Mouse (Mus musculus): ENCODE measurements around the gene Usp16. TPM values are rescaled to one million over a fixed set of nuclear protein-coding genes. Genes with fewer than 3 reads are reported as not detected.
A peak's percentile ranks its signal among the peaks of the same experiment; 100 is the strongest.

Usp16 gene
- 10 to 100 TPM; 52.9 to 55.9 TPM for total RNA-seq (2021)
- long read RNA-seq, partial matches to known transcripts: 3 of 24 reads
- long read RNA-seq, other reads (novel, unspliced or antisense): 15 of 24 reads

GRCm38 (mm10) chr16:87454419-87455179 is at the start of gene Usp16:
Usp16 (plus strand) TSS chr16:87454703.
- peak; percentile 88 to 93 for DNase-seq (ENCODE audit: low spot score in 2 of 2)

GRCm38 (mm10) chr16:87405001-87405400 is 49.5 kb upstream of the Usp16 start:
- DNase-seq (ENCODE audit: low spot score in 2 of 2): no peak

- no peak for DNase-seq (ENCODE audit: low spot score in 2 of 2)
Measured at GRCm38 (mm10) chr16:87420662-87421061, 33.8 kb upstream of the Usp16 start.

GRCm38 (mm10) chr16:87427516-87427915 is 27.0 kb upstream of the Usp16 start:
- DNase-seq (ENCODE audit: low spot score in 2 of 2): no peak

GRCm38 (mm10) chr16:87432033-87432814 is 22.3 kb upstream of the Usp16 start, which contains the start of gene Ltn1:
Ltn1 (minus strand) TSS chr16:87432612.
- peak; percentile 98 for DNase-seq (ENCODE audit: low spot score in 2 of 2)

- no peak for DNase-seq (ENCODE audit: low spot score in 2 of 2)
Measured at GRCm38 (mm10) chr16:87434266-87434665, 20.2 kb upstream of the Usp16 start.

- DNase-seq (ENCODE audit: low spot score in 2 of 2): no peak
Measured at GRCm38 (mm10) chr16:87434946-87435345, 19.6 kb upstream of the Usp16 start.

- no peak for DNase-seq (ENCODE audit: low spot score in 2 of 2)
Measured at GRCm38 (mm10) chr16:87435411-87436205, 18.9 kb upstream of the Usp16 start.

GRCm38 (mm10) chr16:87437096-87437495 is 17.4 kb upstream of the Usp16 start:
- no peak for DNase-seq (ENCODE audit: low spot score in 2 of 2)

GRCm38 (mm10) chr16:87438697-87439096 is 15.8 kb upstream of the Usp16 start:
- no peak for DNase-seq (ENCODE audit: low spot score in 2 of 2)

- DNase-seq (ENCODE audit: low spot score in 2 of 2): peak; percentile 88 to 93
Measured at GRCm38 (mm10) chr16:87440184-87440686, 14.3 kb upstream of the Usp16 start, which contains the start of gene Rwdd2b. Rwdd2b (minus strand) TSS chr16:87440573.

- no peak for DNase-seq (ENCODE audit: low spot score in 2 of 2)
Measured at GRCm38 (mm10) chr16:87441089-87441488, 13.4 kb upstream of the Usp16 start.

- DNase-seq (ENCODE audit: low spot score in 2 of 2): no peak
Measured at GRCm38 (mm10) chr16:87442291-87442690, 12.2 kb upstream of the Usp16 start.

GRCm38 (mm10) chr16:87443245-87443644 is 11.3 kb upstream of the Usp16 start:
- no peak for DNase-seq (ENCODE audit: low spot score in 2 of 2)

- DNase-seq (ENCODE audit: low spot score in 2 of 2): no peak
Measured at GRCm38 (mm10) chr16:87444071-87444470, 10.4 kb upstream of the Usp16 start.

- DNase-seq (ENCODE audit: low spot score in 2 of 2): no peak
Measured at GRCm38 (mm10) chr16:87445110-87445509, 9.4 kb upstream of the Usp16 start.

GRCm38 (mm10) chr16:87445528-87445927 is 9.0 kb upstream of the Usp16 start:
- DNase-seq (ENCODE audit: low spot score in 2 of 2): no peak

- peak in 1 of 2 experiments; percentile 7 for DNase-seq (ENCODE audit: low spot score in 2 of 2)
Measured at GRCm38 (mm10) chr16:87453226-87453625, 1.3 kb upstream of the Usp16 start.

GRCm38 (mm10) chr16:87455180-87455611 is 693 bp downstream of the Usp16 start:
- no peak for DNase-seq (ENCODE audit: low spot score in 2 of 2)

- DNase-seq (ENCODE audit: low spot score in 2 of 2): no peak
Measured at GRCm38 (mm10) chr16:87458752-87459151, 4.2 kb downstream of the Usp16 start.

GRCm38 (mm10) chr16:87470579-87470978 is 16.1 kb downstream of the Usp16 start:
- DNase-seq (ENCODE audit: low spot score in 2 of 2): no peak
